Mouse (Mus musculus) kidney, embryonic 14.5 days (tissue): Measurements from ENCODE around the gene Palld. TPM values are rescaled to one million over a fixed set of nuclear protein-coding genes. Genes with fewer than 3 reads are reported as not detected.

Source experiments
- ATAC-seq: fragments of 200-750 bp; cut with Nextera tagmentation; 2 replicates; pipeline ENCODE4 v1.8.0; 2017; ENCODE audit warnings: moderate number of reproducible peaks, mild to moderate bottlenecking, moderate TSS enrichment, moderate library complexity; ENCODE audit not compliant: low FRiP score, low TSS enrichment
- H3K27ac ChIP-seq: fragments of 300-500 bp; sonication (generic); 2 replicates; pipeline ENCODE4 v1.5.1; 2014; ENCODE audit warnings: low read depth, mild to moderate bottlenecking, low read length, moderate library complexity, mixed read lengths
- H3K27me3 ChIP-seq: fragments of 300-500 bp; sonication (generic); 2 replicates; pipeline ENCODE4 v1.6.1; 2014; ENCODE audit warnings: mild to moderate bottlenecking, low read length; ENCODE audit not compliant: control insufficient read depth, insufficient read depth
- H3K36me3 ChIP-seq: fragments of 300-500 bp; sonication (generic); 2 replicates; pipeline ENCODE4 v1.6.1; 2014; ENCODE audit warnings: low read length, mixed read lengths; ENCODE audit not compliant: control insufficient read depth, insufficient read depth
- H3K4me1 ChIP-seq: fragments of 300-500 bp; sonication (generic); 2 replicates; pipeline ENCODE4 v1.6.1; 2014; ENCODE audit warnings: low read length, mixed read lengths; ENCODE audit not compliant: control insufficient read depth, insufficient read depth
- H3K4me2 ChIP-seq: fragments of 300-500 bp; sonication (generic); replicated peaks from 2 replicates; pipeline ENCODE4 v1.6.1; 2014; ENCODE audit warnings: low read depth, mild to moderate bottlenecking, low read length
- H3K4me3 ChIP-seq: fragments of 300-500 bp; sonication (generic); 2 replicates; pipeline ENCODE4 v1.5.1; 2014; ENCODE audit warnings: mild to moderate bottlenecking, low read length
- H3K9ac ChIP-seq: fragments of 300-500 bp; sonication (generic); 2 replicates; pipeline ENCODE4 v1.6.1; 2014; ENCODE audit warnings: low read depth, mild to moderate bottlenecking, low read length, moderate library complexity
- H3K9me3 ChIP-seq: fragments of 300-500 bp; sonication (generic); 2 replicates; pipeline ENCODE4 v1.6.1; 2016; ENCODE audit warnings: low read length; ENCODE audit not compliant: control insufficient read depth
- WGBS: fragments of 180-500 bp; shearing (Covaris S2); extraction: QIAGEN DNeasy Blood & Tissue Kit; methylation state at CpG from one replicate; pipeline ENCODE4 v1.1.7; 2014; 5-methylcytosine and 5-hydroxymethylcytosine counted together
- polyA plus RNA-seq: library from polyadenylated mRNA; unstranded; fragments of >200 nt; fragmentation: Nextera tagmentation; extraction: Ambion mirVana; gene quantifications from 2 replicates; pipeline ENCODE4 v1.2.1, GENCODE M21; 2014

Palld gene
- polyA plus RNA-seq, 1 experiment from 2014 or later, result 53.1 TPM

DNA sequence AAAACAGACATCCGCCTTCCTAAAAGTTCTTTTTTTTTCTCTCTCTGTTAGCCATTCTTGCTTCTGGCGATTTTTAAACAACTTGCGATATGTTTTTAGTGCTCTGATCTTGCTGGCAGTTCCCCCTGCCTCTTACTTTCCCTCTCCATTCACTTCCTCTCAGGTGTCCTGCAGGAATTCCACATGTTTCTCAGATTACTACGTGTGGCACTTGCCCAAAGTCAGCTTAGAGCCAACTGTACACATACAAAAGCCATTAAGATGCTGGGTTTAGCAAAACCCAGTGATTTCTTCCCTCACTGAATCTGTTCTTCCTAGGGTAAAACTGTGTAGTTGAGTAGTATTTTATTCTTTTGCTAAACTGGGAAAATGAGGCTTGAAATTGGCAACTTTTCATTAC lies 57.9 kb downstream of the Palld start:
- no peaks in the 10 kb centered on the region for H3K9me3 ChIP-seq
- 66% methylated on average over 4 of the region's 4 CpGs for WGBS
- H3K4me3 ChIP-seq, result no peak overlapping the region
- no peaks in the 10 kb centered on the region for H3K36me3 ChIP-seq
- H3K4me2 ChIP-seq, result no peak overlapping the region
- no peak for ATAC-seq
- no peak overlapping the region for H3K9ac ChIP-seq
- no peak overlapping the region for H3K27ac ChIP-seq
- H3K4me1 ChIP-seq, result no peaks in the 10 kb centered on the region; the same call in 1 of the 2 replicates
- no peaks in the 10 kb centered on the region for H3K27me3 ChIP-seq

DNA sequence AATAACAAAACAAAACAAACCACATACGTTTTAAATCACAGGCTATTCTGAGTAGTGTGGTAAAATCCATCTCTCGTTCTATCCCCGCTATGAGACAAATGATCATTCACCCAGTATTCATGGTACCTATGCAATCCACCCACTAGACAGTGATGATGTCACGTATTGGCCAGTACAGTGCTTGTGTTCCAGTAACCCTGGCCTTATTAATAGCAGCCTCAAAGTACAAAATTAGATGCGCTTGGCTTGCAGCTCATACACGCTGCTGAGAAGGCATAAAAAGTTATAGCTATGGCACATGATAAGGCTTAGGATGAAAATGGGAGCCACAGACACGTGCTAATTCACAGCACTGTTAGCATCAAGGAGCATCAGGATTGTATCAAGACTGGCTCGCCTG lies 58.7 kb downstream of the Palld start:
- Histone ChIP-seq H3K27me3 (no peaks in the 10 kb centered on the region), H3K36me3 (no peaks in the 10 kb centered on the region), H3K4me2 (no peak overlapping the region), H3K9me3 (no peaks in the 10 kb centered on the region), H3K9ac (no peak overlapping the region), H3K27ac (no peak overlapping the region), H3K4me3 (no peak overlapping the region), H3K4me1 (no peaks in the 10 kb centered on the region)
- WGBS, result 83% methylated on average over 8 of the region's 8 CpGs
- no peak for ATAC-seq

DNA sequence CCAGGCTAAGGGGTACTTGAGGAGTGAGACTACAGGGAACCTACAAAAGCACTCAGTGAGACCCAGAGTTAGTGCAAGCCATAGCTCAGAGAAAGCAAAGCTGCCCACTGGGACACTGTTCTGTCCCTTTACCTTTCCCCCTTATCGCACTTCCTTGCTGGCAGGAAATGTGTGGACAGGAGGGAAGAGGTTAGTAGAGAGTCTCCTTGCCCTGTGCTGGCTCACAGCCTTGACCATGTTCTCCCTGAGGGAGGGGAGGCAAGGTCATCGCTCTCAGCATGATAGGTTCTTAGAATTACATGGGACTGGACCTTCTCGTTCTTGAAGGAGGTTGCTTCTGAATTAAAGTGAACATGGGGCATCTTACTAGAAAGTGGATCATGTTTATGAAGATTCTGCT lies 69.3 kb downstream of the Palld start:
- no peaks in the 10 kb centered on the region for H3K27me3 ChIP-seq
- no peak overlapping the region for H3K27ac ChIP-seq
- no peaks in the 10 kb centered on the region for H3K36me3 ChIP-seq
- H3K4me3 ChIP-seq, result no peak overlapping the region
- H3K4me2 ChIP-seq, result no peak overlapping the region
- ATAC-seq, result no peak
- H3K9me3 ChIP-seq, result no peaks in the 10 kb centered on the region
- H3K4me1 ChIP-seq, result no peaks in the 10 kb centered on the region
- H3K9ac ChIP-seq, result no peak overlapping the region
- WGBS, result 84% methylated on average over 3 of the region's 3 CpGs

DNA sequence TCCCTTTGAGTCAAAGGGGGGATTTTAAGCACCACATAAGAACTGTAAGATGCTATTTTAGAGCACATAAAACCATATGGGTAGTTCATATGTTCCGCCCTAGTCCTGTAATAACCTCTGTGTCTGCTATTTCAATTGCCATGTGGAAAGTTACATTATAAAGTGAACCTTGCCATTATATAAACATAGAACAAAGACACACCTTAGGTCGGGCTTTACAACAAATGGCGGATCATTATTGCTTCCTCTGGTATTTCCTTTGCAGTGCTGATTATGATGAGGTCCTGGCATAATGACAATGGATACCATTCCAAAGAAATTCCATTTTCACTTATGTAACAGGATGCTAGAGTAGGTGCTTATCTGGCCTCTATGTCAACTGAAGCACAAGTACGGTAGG lies 70.5 kb downstream of the Palld start:
- H3K27ac ChIP-seq, result no peak overlapping the region
- WGBS, result 79% methylated on average over 4 of the region's 4 CpGs
- ATAC-seq, result no peak

DNA sequence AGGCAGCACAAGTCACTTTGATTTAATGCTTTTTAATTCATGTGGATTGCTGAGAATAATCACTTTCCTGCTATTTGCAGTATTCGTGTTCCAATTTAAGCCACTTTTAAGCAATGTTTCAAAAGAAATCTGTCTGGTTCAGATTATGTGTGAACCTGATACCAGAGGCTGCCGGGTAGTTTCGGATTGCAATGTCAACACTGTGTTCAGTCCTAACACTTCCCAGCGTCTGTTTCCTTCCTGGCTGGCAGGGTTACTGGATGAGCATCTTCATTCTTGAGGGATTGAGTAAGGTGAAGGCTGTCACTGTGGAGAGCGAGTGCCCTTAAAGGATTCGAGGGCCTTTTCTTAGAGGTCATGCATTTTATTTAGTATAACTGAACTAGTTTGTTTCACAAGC lies 71.7 kb downstream of the Palld start:
- peak; percentile 80 for ATAC-seq

More for the DNA sequence above, 70.5 kb downstream of the Palld start:
- no peaks in the 10 kb centered on the region for H3K27me3 ChIP-seq
- H3K4me1 ChIP-seq, result no peaks in the 10 kb centered on the region
- no peak overlapping the region for H3K4me2 ChIP-seq
- H3K9ac ChIP-seq, result no peak overlapping the region
- H3K9me3 ChIP-seq, result no peaks in the 10 kb centered on the region
- H3K36me3 ChIP-seq, result no peaks in the 10 kb centered on the region
- no peak overlapping the region for H3K4me3 ChIP-seq

DNA sequence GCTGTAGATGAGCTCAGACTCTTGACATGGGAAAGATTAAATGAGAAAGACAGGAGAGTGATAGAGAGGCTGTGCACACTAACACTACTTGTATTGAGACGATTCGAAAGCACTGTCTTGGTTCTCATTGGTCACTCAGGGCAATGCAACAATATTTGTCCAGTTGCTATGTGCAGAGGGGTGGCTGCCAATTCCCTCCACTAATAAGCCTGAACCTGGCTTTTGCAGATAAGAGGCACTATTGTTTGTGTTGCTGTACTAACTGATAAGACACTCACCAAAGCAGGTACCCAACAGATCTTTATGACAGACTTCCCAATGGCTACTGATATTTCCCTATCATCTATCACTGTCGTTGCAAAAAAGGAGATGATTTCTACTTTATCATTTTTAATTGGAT lies 77.9 kb downstream of the Palld start:
- H3K4me2 ChIP-seq, result no peak overlapping the region
- no peaks in the 10 kb centered on the region for H3K9me3 ChIP-seq
- no peak overlapping the region for H3K27ac ChIP-seq
- no peak for ATAC-seq
- no peak overlapping the region for H3K9ac ChIP-seq
- no peak overlapping the region for H3K4me3 ChIP-seq
- 0 out of 2 replicates have a peak, but pooled peaks cover 10% of the 10 kb centered on the region for H3K4me1 ChIP-seq
- H3K27me3 ChIP-seq, result no peaks in the 10 kb centered on the region
- WGBS, result 86% methylated on average over 3 of the region's 3 CpGs
- H3K36me3 ChIP-seq, result no peaks in the 10 kb centered on the region

More for the DNA sequence above, 71.7 kb downstream of the Palld start:
- 18% methylated on average over 6 of the region's 6 CpGs for WGBS
- Histone ChIP-seq H3K4me2 (no peak overlapping the region), H3K9ac (no peak overlapping the region), H3K36me3 (no peaks in the 10 kb centered on the region), H3K27ac (no peak overlapping the region), H3K27me3 (no peaks in the 10 kb centered on the region), H3K4me1 (no peaks in the 10 kb centered on the region), H3K9me3 (no peaks in the 10 kb centered on the region), H3K4me3 (no peak overlapping the region)

DNA sequence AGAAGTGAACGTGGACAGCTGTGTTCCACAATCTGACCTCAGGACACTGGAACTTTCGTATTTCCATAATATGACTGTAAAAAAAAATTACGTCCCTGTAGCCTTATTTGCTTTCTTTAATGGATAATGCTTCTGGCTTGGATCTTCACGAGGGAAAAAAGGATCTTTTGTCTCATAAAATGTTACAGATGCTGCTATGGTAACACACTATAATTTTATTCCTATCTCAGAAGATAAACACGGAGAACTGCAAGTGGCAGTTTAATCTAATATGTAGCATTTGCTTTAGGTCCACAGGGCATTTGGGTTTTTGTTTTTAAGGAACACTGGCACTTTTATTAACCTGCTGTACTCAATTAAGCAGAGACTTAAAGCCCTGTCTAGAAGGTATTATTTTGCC lies 79.3 kb downstream of the Palld start:
- H3K4me3 ChIP-seq, result no peak overlapping the region
- no peaks in the 10 kb centered on the region for H3K9me3 ChIP-seq
- H3K27me3 ChIP-seq, result no peaks in the 10 kb centered on the region
- H3K9ac ChIP-seq, result no peak overlapping the region
- no peaks in the 10 kb centered on the region for H3K36me3 ChIP-seq
- no peak overlapping the region for H3K27ac ChIP-seq
- no peak overlapping the region for H3K4me2 ChIP-seq
- 41% methylated on average over 5 of the region's 5 CpGs for WGBS
- H3K4me1 ChIP-seq, result 0 out of 2 replicates have a peak, but pooled peaks cover 10% of the 10 kb centered on the region
- no peak for ATAC-seq

DNA sequence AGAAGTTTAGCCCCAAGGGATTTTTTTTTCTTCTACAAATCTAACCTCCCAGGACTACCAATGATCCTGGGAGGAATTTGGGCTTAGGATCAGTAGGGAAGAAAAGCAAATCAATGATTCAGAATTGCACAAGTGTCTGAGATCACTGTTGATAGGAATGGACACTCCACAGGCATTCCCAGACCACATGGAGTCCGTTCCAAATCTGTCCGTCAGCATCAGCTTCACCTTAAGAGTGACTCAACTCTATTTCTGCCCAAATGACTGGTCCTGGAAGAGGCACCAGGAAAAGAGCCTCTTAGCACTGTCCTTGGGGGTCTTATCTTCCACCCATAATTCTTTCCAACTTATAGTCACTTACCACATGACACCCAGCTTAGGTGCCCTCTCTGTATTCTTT lies 98.7 kb downstream of the Palld start:
- no peak for ATAC-seq

DNA sequence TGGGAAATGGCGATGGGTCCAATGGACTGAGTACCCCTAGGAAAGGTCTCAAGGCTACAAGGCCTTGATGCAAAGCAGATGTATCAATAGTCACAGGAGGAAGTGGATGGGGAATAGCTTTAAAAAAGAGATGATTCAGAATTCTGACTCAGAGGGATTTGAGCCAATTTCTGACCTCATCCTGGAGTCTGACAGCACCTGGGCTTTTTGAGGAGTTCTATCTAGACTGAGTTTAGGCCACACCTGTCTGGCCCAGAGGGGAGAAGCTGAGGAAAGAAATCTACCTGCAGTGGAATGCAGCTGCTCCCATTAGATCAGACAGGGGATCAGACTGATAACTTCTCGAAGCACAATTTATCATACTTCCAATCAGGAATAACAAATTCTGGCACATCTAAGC lies 99.7 kb downstream of the Palld start:
- Histone ChIP-seq H3K27me3 (no peaks in the 10 kb centered on the region), H3K4me2 (no peak overlapping the region), H3K4me1 (no peaks in the 10 kb centered on the region), H3K4me3 (no peak overlapping the region), H3K9me3 (no peaks in the 10 kb centered on the region), H3K9ac (no peak overlapping the region), H3K36me3 (no peaks in the 10 kb centered on the region), H3K27ac (no peak overlapping the region)
- 82% methylated on average over 2 of the region's 2 CpGs for WGBS
- ATAC-seq, result no peak

More for the DNA sequence above, 98.7 kb downstream of the Palld start:
- Histone ChIP-seq H3K9ac (no peak overlapping the region), H3K4me3 (no peak overlapping the region), H3K4me1 (no peaks in the 10 kb centered on the region), H3K27me3 (no peaks in the 10 kb centered on the region), H3K4me2 (no peak overlapping the region), H3K9me3 (no peaks in the 10 kb centered on the region), H3K36me3 (no peaks in the 10 kb centered on the region), H3K27ac (no peak overlapping the region)
- WGBS, result 98% methylated on average over 2 of the region's 2 CpGs
